Mouse (Mus musculus) cerebellum, postnatal 14 days (tissue): ENCODE measurements around the gene Prok2.
A peak's percentile ranks its signal among the peaks of the same experiment; 100 is the strongest.

Source experiments
- DNase-seq, 2 experiments: peaks; one replicate each; pipeline ENCODE4 v3.0.0; 2021; ENCODE audit warnings: mixed read lengths in 2 of 2

Gene Prok2

DNA sequence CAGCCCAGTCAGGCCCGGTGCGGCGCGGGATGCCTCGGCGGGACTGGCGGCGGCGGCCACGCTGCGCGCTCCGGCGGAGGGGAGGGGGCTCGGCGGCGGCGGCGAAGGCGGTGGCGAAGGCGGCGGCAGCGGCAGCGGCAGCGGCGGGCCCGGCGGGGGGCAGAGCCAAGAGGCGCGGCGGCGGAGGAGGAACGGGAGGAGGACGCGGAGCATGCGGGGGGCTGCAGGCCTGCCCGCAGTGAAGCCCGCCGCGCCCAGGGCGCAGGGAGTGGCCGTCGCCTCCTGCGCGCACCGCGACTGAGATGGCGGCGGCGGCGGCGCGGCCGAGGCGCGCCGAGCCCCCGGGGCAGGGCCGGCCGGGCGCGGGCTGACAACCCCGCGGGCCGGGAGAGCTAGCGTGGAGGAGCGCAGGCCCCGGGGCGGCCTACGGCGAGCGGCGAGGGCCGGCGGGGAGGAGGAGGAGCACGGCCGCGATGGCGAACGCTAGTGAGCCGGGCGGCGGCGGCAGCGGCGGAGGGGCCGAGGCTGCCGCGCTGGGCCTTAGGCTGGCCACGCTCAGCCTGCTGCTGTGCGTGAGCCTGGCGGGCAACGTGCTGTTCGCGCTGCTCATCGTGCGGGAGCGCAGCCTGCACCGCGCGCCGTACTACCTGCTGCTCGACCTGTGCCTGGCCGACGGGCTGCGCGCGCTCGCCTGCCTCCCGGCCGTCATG is 33.8 kb downstream of the Prok2 start, which contains the start of gene Gpr27:
Gpr27 (plus strand) TSS at position 474 of the 710 bp plus-strand sequence.
- peak; percentile 75 to 77 for DNase-seq

DNA sequence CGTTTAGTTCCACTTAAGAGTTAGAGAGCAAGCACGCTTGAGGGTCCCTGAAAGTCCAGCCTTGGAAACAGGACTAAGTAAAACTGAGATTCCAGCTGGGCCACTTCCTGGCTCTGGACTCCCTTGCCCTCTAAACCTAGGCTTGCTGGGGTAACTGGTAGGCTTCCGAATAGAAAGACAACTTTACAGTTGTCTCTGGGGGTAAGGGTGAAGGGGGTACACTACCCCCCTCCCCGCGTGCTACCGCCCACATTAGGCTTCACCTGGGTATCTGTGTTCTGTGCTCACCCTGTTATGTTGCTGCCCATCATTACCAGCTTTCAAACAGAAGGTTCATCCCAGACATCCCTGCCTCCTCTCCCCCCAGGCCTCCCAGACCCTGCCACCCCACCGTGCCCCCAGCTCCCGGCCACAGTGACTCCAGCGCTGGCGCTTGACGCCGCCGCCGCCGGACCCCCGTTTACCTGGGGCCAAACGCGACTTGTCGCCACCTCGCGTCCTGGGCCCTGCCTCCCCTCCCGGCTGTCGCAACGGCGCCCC is 34.5 kb downstream of the Prok2 start:
- peak in 1 of 2 experiments; percentile 35 for DNase-seq

DNA sequence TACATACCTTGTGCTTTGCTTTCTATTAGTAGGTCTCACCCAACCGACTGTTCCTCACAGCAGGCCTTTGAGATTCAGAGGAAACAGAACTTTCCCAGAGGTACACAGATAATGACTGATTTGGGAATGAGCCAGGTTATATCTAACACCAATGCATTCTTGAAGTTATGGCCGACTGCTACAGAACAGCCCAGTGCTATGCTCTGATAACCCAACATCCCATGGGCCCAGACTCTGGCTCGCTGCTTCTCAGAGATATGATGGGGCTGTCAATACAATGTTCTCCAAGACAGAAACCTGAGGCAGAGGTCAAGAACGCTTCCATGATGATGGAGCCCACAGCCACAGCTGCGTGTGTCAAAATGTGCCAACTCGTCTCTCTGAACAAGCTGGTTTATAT is 37.7 kb downstream of the Prok2 start:
- DNase-seq = no peak

DNA sequence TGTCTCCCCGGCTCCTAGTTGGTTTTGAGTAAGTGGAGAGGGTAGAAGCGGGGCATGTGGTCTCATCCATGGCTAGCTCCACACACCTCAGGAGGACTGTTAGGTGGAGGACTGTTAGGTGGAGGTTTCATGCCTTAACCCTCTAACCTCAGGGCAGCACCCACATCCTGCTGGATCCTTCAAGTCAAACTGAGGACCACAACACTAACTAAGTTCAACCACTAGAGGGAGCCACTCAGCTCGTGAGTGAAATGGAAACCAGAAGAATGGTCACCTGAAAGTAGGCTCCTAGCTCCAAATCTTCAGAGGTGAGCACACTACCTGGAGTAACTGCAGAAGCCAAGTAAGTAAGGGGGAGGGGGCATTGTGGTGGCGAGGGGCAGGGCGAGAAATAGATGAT is 41.3 kb downstream of the Prok2 start:
- DNase-seq = no peak

DNA sequence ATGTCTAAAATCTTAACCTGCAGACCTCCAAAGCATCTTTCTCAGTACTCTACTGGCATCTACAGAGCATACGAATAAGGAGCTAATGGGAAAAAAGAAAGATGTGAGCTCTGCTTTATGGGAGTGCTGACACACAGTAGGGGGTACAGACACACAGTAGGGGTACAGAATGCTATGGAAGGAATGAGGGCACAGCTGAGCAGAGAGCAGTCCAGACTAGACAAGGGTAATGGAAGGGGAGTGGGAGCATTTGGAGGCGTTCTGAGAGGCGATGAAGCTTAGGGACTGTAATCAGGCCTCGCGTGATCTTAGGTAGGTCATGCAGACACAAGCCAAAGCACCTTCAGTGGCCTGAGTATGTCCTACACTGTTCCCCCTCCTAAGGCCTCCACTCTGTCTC is 42.2 kb downstream of the Prok2 start:
- no peak for DNase-seq

DNA sequence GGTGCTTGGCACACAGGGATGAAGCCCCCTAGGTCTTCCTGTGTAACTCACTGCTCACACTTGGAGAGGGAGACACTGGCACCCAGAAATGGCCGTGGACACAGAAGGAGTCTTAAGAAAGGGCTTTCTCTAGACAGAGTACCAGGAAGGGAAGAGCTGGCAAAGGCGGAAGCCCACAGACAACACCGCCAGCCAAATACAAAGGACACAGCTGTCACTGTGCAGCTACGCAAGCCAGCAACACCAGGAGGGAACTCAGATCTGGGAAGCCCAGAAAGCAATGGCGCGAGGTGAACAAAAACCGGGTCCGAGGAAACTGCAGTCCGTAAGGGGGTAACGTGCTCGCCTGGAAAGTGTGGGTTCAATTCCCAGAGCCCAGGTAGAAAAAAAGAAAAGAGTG is 48.1 kb downstream of the Prok2 start:
- DNase-seq = peak; percentile 56 to 74

DNA sequence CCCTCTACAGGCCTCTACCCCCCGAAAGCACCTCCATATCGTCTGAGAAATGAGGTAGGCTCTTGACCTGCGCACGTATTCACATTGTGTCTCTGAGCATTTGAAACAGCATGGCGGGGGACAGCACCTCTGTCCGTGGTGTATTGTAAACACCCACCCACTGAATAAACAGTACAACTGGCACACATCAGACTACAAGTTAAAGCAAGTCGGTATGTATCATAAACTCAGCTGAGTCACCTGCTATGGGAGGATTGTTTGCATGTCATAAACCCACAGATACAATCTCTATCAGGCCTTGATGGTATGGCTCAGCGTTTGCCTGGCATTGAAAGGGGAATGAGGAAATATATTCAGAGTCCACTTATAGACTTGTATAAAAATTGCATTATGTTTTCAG is 48.9 kb downstream of the Prok2 start:
- no peak for DNase-seq

DNA sequence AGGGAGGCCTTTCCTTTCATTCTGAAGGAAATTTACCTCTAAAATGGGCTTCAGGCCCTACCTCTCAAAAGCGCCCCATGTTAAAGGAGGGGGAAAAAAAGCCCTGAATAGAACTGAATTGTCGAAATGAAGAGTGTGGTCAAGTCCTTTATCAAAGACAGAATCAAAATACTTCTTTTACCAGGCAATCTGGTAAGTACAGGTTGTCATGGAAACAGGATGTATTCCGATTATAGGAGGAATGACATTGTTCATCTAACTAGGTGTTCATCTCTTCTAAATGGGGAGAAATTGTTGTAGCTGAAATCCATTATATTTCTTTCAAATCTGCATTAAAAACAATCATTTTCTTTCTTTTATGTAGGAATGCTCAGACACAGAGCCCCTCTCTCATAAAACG is 51.7 kb downstream of the Prok2 start:
- DNase-seq = no peak

DNA sequence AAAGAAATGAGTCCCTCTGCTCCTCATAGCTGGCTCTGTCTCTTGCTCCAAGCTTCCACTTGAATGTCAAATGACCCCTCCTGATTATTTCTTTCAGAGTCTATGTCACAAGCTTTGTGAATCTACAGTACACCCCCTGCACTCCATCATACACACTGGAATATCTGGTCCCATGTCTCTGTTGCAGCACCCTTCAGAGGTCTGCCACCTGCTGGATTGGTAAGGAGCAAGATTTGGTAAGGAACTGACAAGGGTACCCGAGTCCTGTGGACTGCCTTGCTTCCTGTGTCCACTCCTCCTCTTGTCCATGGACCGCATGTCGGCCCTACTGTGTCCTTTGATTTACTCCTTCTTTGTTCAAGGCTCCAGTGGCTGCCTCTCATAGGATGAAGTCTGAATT is 54.4 kb downstream of the Prok2 start:
- no peak for DNase-seq

DNA sequence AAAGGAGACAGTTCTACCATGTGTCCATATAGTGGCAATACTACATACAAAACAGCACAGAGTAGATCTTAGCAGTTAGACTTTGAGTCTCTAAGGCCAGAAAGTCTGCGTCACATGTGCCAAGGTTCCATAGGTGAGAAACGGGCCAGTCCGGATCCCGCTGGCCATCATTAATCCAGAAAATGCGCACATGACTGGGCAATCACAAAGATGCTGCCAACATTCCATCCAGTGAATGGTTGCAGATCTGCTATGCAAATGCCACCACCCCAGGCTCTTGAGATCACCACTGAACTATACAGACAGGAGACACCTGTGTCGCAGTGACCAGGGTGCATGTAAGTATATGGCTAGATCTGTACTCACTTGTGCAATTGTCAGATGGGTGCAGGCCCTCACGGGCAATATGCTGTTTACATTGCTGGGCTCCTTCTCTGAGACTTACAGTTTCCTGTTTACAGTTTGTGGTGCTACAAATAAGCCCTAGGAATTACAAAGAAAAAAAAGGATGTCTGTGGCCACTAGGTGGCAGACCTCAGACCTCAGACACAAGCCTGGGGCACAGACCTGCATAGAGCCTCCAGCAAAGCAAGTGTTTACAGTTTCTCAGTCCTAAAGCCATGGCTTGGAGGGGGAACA is 55.6 kb downstream of the Prok2 start:
- DNase-seq = peak; percentile 83 to 85

DNA sequence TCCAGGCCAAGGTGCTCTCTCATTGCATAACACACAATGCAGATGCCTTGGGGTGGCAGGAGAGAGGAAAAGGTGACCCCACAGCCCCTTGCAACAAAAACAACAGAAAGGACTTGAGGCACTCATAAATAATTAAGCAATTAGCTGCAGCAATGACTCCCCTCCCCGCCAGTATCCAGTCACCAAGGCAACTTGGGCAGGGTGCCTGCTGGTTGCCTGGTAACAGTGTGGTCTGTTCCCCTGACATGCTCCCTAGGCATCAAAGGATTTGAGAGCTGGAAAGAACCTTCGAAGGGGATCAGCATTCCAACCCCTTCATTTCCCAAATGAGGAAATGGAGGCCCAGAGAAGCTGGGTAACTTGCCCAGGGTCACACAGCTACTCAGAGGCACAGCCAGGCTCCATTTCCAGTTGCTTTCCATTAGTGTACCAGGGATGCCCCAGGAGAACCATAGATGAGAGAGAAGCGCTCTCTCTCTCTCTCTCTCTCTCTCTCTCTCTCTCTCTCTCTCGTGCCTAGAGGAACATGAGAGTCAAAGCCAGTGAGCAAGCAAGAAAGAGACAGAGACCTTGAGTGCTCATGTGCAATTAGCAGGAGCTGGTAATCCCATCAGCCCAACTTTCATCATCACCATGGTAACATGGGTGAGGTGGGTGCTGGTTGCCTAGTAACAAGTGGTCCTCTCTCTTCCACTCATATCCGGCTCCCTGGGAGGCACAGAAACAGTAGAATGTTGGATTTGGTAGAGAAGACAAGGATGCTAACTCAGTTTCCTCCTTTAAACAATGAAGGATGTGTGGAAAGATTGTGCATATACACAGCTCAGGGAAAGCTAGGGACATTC is 56.5 kb downstream of the Prok2 start:
- DNase-seq = peak; percentile 87 to 91

DNA sequence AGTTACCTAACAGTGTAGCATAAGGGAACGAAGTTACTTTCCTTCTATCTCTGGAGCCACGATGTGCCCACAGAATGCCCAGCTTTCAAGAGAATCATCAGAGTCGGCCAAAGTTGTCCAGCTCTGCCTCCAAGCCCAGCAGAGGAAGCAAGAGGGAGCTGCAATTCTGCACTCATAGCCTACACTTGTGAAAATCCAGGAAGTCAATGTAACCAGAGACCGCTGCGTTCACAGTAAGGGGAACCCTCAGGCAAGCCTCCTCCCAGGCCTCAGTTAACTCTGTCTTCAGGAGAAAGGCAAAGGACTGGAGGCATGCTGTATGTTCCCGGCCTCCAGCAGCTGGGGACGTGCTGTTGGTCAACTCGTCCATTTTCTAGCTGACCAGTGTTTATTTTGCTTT is 58.9 kb downstream of the Prok2 start:
- no peak for DNase-seq

DNA sequence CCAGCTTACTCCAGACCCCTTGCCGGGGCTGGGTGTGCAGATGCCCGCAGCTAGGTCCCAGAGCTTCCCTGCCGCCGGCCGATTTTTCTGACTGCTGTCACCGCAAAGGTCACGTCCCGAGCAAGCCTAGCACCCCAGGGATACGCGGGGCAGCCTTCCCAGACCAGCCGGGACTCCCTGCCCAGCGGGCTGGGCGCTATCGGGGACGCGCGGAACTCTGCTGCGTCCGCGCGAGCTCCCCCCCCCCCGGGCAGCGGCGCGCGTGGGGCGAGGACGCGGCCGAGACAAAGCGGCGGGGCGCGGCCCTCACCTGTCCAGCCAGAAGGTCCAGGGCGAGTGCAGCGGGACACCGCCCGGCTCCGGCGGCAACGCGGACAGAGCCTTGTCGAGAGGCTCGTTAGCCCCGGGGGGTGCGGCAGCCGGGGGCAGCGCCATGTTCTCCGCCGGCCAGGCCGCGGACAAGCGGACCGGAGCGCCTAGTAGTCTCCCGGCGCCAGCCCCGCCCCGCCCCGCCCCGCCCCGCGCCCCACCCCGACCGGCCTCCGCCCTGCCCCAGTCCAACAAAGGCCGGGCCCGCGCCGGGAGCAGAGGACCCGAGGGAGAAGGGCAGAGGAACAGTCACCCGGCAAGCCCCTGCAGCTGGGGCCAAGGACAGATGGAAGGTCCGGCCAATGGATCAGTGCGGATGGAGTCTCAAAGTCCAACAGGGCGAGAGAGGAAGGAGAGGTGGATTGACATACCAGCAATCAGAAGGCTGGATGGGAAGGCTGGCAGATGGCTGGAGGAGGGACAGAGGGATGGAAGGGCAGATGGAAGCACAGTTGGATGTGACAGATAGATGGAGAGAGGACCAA is 59.6 kb downstream of the Prok2 start, which contains the start of the genes Eif4e3 and Gm20696:
Eif4e3 (minus strand) TSS at position 454 of the 854 bp plus-strand sequence.
Gm20696 (minus strand) TSS at position 480 of the 854 bp plus-strand sequence.
- peak; percentile 86 to 91 for DNase-seq

DNA sequence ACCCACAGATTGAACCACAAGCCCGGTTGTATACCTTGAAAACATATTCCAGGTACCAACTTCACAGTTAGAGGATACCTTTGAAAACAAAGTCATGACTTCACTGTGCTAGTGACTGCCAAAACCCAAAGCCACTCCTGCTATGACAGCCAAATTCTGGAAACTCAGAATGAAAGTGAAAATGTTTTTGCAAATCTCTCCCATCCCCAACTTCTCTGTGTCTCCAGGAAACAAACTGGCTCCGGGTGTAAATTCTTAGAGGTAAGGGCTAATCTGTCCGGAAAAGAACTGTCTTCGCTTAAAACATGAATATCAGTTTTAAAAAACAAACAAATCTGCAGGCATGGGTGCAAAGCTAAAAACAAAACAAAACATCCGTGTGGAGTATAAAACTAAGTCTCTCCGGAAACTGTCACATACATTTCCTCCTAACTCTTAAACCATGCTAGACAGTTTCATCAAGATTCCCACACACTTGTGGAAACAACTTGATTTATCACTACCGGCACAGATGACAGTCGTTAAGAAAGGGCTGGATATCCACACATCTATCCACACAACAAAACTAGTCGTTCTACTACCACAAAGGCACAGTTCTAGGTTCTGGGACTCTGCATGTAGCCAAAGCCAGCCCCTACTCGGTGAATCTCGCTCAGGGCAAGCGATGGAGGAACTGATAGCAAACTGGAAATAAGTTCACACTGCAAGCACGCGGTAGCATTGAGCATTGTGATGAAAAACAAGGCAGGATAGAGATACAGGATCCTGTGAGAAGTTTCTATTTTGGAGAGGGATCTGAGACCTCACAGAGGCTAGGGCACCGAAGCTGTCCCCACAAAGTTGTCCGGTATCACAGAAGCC is 60.5 kb downstream of the Prok2 start:
- DNase-seq = no peak

DNA sequence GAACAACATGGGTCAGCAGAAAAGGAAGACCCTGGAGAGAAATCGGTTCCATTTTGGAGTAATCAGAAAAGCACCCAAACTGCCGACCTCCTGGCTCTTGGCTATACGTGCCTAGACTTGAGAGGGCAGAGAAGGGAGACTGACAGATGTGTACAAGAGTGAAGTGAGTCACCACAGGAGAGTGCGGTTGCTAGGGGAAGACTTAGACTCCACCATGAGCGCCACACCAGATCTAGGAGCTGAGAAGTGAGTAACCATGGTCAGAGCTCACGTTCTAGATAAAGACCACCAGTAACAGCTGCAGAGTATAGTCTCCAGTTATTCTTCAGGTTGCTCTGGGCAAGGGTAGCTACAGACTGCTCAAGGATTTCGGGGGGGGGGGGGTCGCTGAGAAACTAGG is 63.0 kb downstream of the Prok2 start:
- no peak for DNase-seq
